Comparison of ENCODE assay signal across 18 mouse cellular contexts in the genomic region with DNA sequence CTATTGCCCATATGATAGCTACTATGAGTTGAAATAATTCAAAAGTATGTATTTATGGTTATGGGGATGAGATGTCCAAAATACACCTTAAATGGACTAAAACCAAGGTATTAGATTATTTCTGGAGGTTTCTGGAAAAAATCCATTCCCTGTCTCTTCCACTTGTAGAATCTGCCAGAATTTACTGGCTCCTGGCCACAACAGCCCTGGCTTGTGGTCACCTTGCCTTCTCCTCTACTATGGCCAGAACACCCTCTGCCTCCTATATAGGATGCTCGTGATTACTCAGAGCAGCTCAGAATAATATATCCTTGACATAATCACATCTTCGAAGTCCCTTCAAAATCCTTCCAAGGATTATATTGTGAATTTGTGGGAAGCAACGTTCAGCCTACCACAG. TPM values are rescaled to one million over a fixed set of nuclear protein-coding genes. Genes with fewer than 3 reads are reported as not detected.
DNase-seq lines count a peak whose midpoint lies in the region; ATAC-seq and TF ChIP-seq lines count a peak whose summit lies in the region.
"Had no signal": no experiment of that assay in that cellular context is flagged by ENCODE, and none has a peak within 500 bp of the region (broad histone marks: within the 10 kb centered on the region; RNA-seq: fewer than 3 reads in every experiment).

No protein-coding gene starts in this region.

- H3K9me3 ChIP-seq in heart, embryonic 11.5 days (replicated peaks; ENCODE audit: control insufficient read depth, low read length), result no peaks in the 10 kb centered on the region
- H3K9me3 ChIP-seq in midbrain, postnatal 0 days (ENCODE audit: low read length), result no peaks in the 10 kb centered on the region
- H3K9me3 ChIP-seq: embryonic facial prominence, embryonic 10.5 days; embryonic facial prominence, embryonic 12.5 days; forebrain, embryonic 13.5 days; forebrain, embryonic 15.5 days had no signal

- no peak overlapping the region for H3K4me3 ChIP-seq in cerebellum, adult 2 months (replicated peaks; ENCODE audit: insufficient read depth, low read depth, low read length)
- no peak overlapping the region for H3K4me3 ChIP-seq in heart, embryonic 11.5 days (ENCODE audit: low read depth, low read length)
- H3K4me3 ChIP-seq in midbrain, postnatal 0 days (ENCODE audit: low read depth, low read length), result no peak overlapping the region
- H3K4me3 ChIP-seq: embryonic facial prominence, embryonic 10.5 days; embryonic facial prominence, embryonic 12.5 days; forebrain, embryonic 13.5 days; forebrain, embryonic 15.5 days had no signal

- TF ChIP-seq POLR2A in cerebellum, adult 2 months (IDR thresholded peaks at IDR 0.05; ENCODE audit: borderline replicate concordance, insufficient read depth, low read length), result no peak

- 56% methylated on average over 3 of the region's 3 CpGs for WGBS in cerebellum, adult 2 months
- 79% methylated on average over 3 of the region's 3 CpGs for WGBS in heart, embryonic 11.5 days (ENCODE audit: insufficient replicate concordance)
- 83% methylated on average over 3 of the region's 3 CpGs for WGBS in midbrain, postnatal 0 days

- no peak overlapping the region for H3K4me2 ChIP-seq in heart, embryonic 11.5 days
- no peak overlapping the region for H3K4me2 ChIP-seq in midbrain, postnatal 0 days (ENCODE audit: low read depth, low read length, poor library complexity, severe bottlenecking)
- H3K4me2 ChIP-seq: embryonic facial prominence, embryonic 12.5 days; forebrain, embryonic 13.5 days; forebrain, embryonic 15.5 days had no signal

- H3K4me1 ChIP-seq in cerebellum, adult 2 months (ENCODE audit: control insufficient read depth, insufficient read depth, low read length), result no peaks in the 10 kb centered on the region
- peaks cover 2% of the 10 kb centered on the region for H3K4me1 ChIP-seq in heart, embryonic 11.5 days (ENCODE audit: control insufficient read depth, insufficient read depth, low read length)
- no peaks in the 10 kb centered on the region for H3K4me1 ChIP-seq in midbrain, postnatal 0 days (ENCODE audit: insufficient read depth, low read length)
- H3K4me1 ChIP-seq: embryonic facial prominence, embryonic 10.5 days; embryonic facial prominence, embryonic 12.5 days; forebrain, embryonic 13.5 days; forebrain, embryonic 15.5 days had no signal

- DNase-seq in cerebellum, postnatal 14 days, result peak; percentile 65 to 70
- DNase-seq in cerebellum, adult 2 months, result no peak
- DNase-seq in heart, adult 11 months, result peak; percentile 50
- DNase-seq in midbrain, postnatal 0 days (ENCODE audit: low spot score), result no peak
- DNase-seq: adrenal gland, adult 8-10 months; adrenal gland, postnatal 14 days; adrenal gland, postnatal 36 days; cerebellum, adult 8-10 months; cerebellum, adult 9-11 months; forebrain, postnatal 0 days had no signal

- no peak overlapping the region for H3K27ac ChIP-seq in cerebellum, adult 2 months (ENCODE audit: insufficient read depth, low read length)
- no peak overlapping the region for H3K27ac ChIP-seq in heart, embryonic 11.5 days (ENCODE audit: low read depth, low read length)
- H3K27ac ChIP-seq in midbrain, postnatal 0 days (ENCODE audit: low read depth, low read length), result no peak overlapping the region
- H3K27ac ChIP-seq: embryonic facial prominence, embryonic 10.5 days; embryonic facial prominence, embryonic 12.5 days; forebrain, embryonic 13.5 days; forebrain, embryonic 15.5 days had no signal

- no peaks in the 10 kb centered on the region for H3K27me3 ChIP-seq in cerebellum, adult 2 months (ENCODE audit: control insufficient read depth, insufficient read depth, low read length)
- no peaks in the 10 kb centered on the region for H3K27me3 ChIP-seq in heart, embryonic 11.5 days (ENCODE audit: control insufficient read depth, insufficient read depth, low read length)
- H3K27me3 ChIP-seq in midbrain, postnatal 0 days (ENCODE audit: insufficient read depth, low read length), result no peaks in the 10 kb centered on the region
- H3K27me3 ChIP-seq: embryonic facial prominence, embryonic 12.5 days; forebrain, embryonic 13.5 days; forebrain, embryonic 15.5 days; Patski had no signal

- TF ChIP-seq CTCF in cerebellum, adult 2 months (IDR thresholded peaks at IDR 0.05; ENCODE audit: borderline replicate concordance, insufficient read depth, low read depth, low read length), result no peak
- TF ChIP-seq CTCF in midbrain, postnatal 0 days (IDR thresholded peaks at IDR 0.05), result no peak

- ATAC-seq in heart, embryonic 11.5 days (replicated peaks; ENCODE audit: insufficient number of reproducible peaks, low FRiP score, low TSS enrichment), result no peak
- no peak for ATAC-seq in midbrain, postnatal 0 days (ENCODE audit: low FRiP score)
- ATAC-seq: activated CD4-positive, CD25-positive, alpha-beta regulatory T cell, adult 4 months; forebrain, embryonic 13.5 days; forebrain, embryonic 15.5 days; forebrain, postnatal 0 days; Patski had no signal

- no peak overlapping the region for H3K9ac ChIP-seq in heart, embryonic 11.5 days (ENCODE audit: low read depth, low read length)
- H3K9ac ChIP-seq in midbrain, postnatal 0 days (replicated peaks; ENCODE audit: low read length, poor library complexity, severe bottlenecking), result no peak overlapping the region
- H3K9ac ChIP-seq: embryonic facial prominence, embryonic 12.5 days; forebrain, embryonic 13.5 days; forebrain, embryonic 15.5 days; forebrain, postnatal 0 days had no signal

- no peaks in the 10 kb centered on the region for H3K36me3 ChIP-seq in heart, embryonic 11.5 days (ENCODE audit: control insufficient read depth, insufficient read depth, low read length)
- no peaks in the 10 kb centered on the region for H3K36me3 ChIP-seq in midbrain, postnatal 0 days (ENCODE audit: insufficient read depth, low read length)
- H3K36me3 ChIP-seq: embryonic facial prominence, embryonic 10.5 days; embryonic facial prominence, embryonic 12.5 days; forebrain, embryonic 15.5 days had no signal

RNA-seq across cellular contexts. Expression of gene Gm2115, which starts 35.5 kb away (rescaled TPM):
- 12.5 and 13.6 TPM in 2 replicates for polyA plus RNA-seq in cerebellum, adult 2 months (2012; rRNA removed)
- polyA plus RNA-seq in heart, embryonic 11.5 days (2014; fragmentation: Nextera tagmentation; extraction: Ambion mirVana), result 0.09 and 0.10 TPM in 2 replicates
- total RNA-seq in midbrain, postnatal 0 days (2014; rRNA removed), result 1.9 and 2.6 TPM in 2 replicates
- 1.1 TPM in 2 replicates for polyA plus RNA-seq in midbrain, postnatal 0 days (2015; fragmentation: Nextera tagmentation; extraction: Ambion mirVana)
- total RNA-seq: MEL had no signal

RNA-seq across cellular contexts. Expression of gene Fah, which starts 42.3 kb away (rescaled TPM):
- polyA plus RNA-seq in cerebellum, adult 2 months (2012; rRNA removed), result 52.7 and 53.9 TPM in 2 replicates
- polyA plus RNA-seq in heart, embryonic 11.5 days (2014; fragmentation: Nextera tagmentation; extraction: Ambion mirVana), result 9.2 and 11.2 TPM in 2 replicates
- total RNA-seq in midbrain, postnatal 0 days (2014; rRNA removed), result 17.1 and 18.0 TPM in 2 replicates
- polyA plus RNA-seq in midbrain, postnatal 0 days (2015; fragmentation: Nextera tagmentation; extraction: Ambion mirVana), result 13.5 and 15.8 TPM in 2 replicates
- total RNA-seq: MEL had no signal

Comparison
In these comparisons a context has a peak if more than half of its experiments do, and no peak if none do; other contexts are left out.
1. DNase-seq: peak in cerebellum, postnatal 14 days (2 of 2) and heart, adult 11 months (single experiment); none in cerebellum, adult 2 months (0 of 2) and midbrain, postnatal 0 days (single experiment).